Mouse (Mus musculus) thymus, adult 2 months (tissue): ENCODE measurements at regions not wholly inside any gene's neighbourhood (a gene's known extent, or its start where the extent isn't known, plus 50 kb on each side); places are given as distances from the start of the nearest gene placed in this dataset.

Source experiments
- CTCF ChIP-seq: fragments of 200-500 bp; IDR thresholded peaks from 2 replicates; pipeline ENCODE4 v1.5.1; 2012; ENCODE audit warnings: mild to moderate bottlenecking, control low read depth, low read length, moderate library complexity, borderline replicate concordance; ENCODE audit not compliant: control insufficient read depth, poor library complexity, insufficient read depth; ENCODE audit errors: extremely low read depth
- POLR2A ChIP-seq: fragments of 200-500 bp; IDR thresholded peaks from 2 replicates; pipeline ENCODE4 v1.6.1; 2012; ENCODE audit warnings: mild to moderate bottlenecking, low read length, control low read depth, moderate library complexity; ENCODE audit not compliant: control insufficient read depth, poor library complexity, insufficient read depth; ENCODE audit errors: extremely low read depth

DNA sequence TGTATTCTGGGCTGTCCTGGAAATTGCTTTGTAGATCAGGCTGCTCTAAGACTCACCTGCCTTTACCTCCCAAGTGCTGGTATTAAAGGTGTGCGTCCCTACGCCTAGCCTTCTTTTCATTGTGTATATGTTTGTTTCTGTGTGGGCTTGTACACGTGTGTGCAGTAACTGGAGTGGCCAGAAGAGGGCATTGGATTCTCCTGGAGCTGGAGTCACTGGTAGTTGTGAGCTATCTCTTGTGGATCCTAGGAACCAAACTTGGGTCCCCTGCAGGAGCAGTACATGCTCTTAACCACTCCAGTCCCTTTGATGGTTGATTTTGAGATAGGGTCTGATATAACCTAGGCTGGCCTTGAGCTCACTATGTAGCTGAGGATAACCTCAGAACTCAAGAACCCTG is 93.2 kb upstream of the Lhx1 start:
- TF ChIP-seq POLR2A (no peak), CTCF (no peak)
